Comparison of ENCODE assay signal across 11 mouse cellular contexts in genomic region chr3:131511616-131512015, GRCm38 (mm10). TPM values are rescaled to one million over a fixed set of nuclear protein-coding genes. Genes with fewer than 3 reads are reported as not detected.
A peak's percentile ranks its signal among the peaks of the same experiment; 100 is the strongest.
DNase-seq lines count a peak whose midpoint lies in the region; ATAC-seq and TF ChIP-seq lines count a peak whose summit lies in the region.
"Had no signal": no experiment of that assay in that cellular context is flagged by ENCODE, and none has a peak within 500 bp of the region (broad histone marks: within the 10 kb centered on the region; RNA-seq: fewer than 3 reads in every experiment).

No protein-coding gene starts in this region.

- no peaks in the 10 kb centered on the region for H3K36me3 ChIP-seq in intestine, embryonic 15.5 days
- no peaks in the 10 kb centered on the region for H3K36me3 ChIP-seq in intestine, embryonic 16.5 days (ENCODE audit: control insufficient read depth, insufficient read depth, low read length)
- H3K36me3 ChIP-seq in liver, postnatal 0 days (replicated peaks; ENCODE audit: insufficient read depth, low read length), result no peaks in the 10 kb centered on the region
- H3K36me3 ChIP-seq in liver, embryonic 12.5 days, result no peaks in the 10 kb centered on the region
- no peaks in the 10 kb centered on the region for H3K36me3 ChIP-seq in intestine, postnatal 0 days (ENCODE audit: control insufficient read depth, insufficient read depth)
- H3K36me3 ChIP-seq: limb, embryonic 10.5 days had no signal

- no peaks in the 10 kb centered on the region for H3K9me3 ChIP-seq in intestine, embryonic 15.5 days
- no peaks in the 10 kb centered on the region for H3K9me3 ChIP-seq in intestine, embryonic 16.5 days (ENCODE audit: control insufficient read depth, low read length)
- no peaks in the 10 kb centered on the region for H3K9me3 ChIP-seq in liver, postnatal 0 days (ENCODE audit: low read length)
- H3K9me3 ChIP-seq in liver, embryonic 12.5 days (replicated peaks), result no peaks in the 10 kb centered on the region
- no peaks in the 10 kb centered on the region for H3K9me3 ChIP-seq in intestine, postnatal 0 days (ENCODE audit: control insufficient read depth)
- H3K9me3 ChIP-seq: limb, embryonic 10.5 days had no signal

- TF ChIP-seq CTCF in liver, postnatal 0 days (IDR thresholded peaks at IDR 0.05; ENCODE audit: low read depth), result peak; percentile 33
- peak; percentile 64 for TF ChIP-seq CTCF in intestine, postnatal 0 days (IDR thresholded peaks at IDR 0.05; ENCODE audit: low read depth)

- TF ChIP-seq EP300 in liver, postnatal 0 days (IDR thresholded peaks at IDR 0.05; ENCODE audit: low read depth), result no peak

- DNase-seq in liver, postnatal 0 days, result no peak
- DNase-seq in adrenal gland, postnatal 14 days, result peak; percentile 42
- DNase-seq: cerebellum, adult 8-10 months; lung, postnatal 36 days; thymus, postnatal 14 days had no signal

- WGBS in intestine, embryonic 15.5 days, result 64% methylated on average over 8 of the region's 8 CpGs
- 61% methylated on average over 8 of the region's 8 CpGs for WGBS in intestine, embryonic 16.5 days
- WGBS in liver, postnatal 0 days (ENCODE audit: insufficient replicate concordance), result 61% methylated on average over 8 of the region's 8 CpGs
- WGBS in liver, embryonic 12.5 days (ENCODE audit: insufficient replicate concordance), result 63% methylated on average over 8 of the region's 8 CpGs
- WGBS in intestine, postnatal 0 days, result 59% methylated on average over 8 of the region's 8 CpGs

- peak; percentile 47 for ATAC-seq in intestine, embryonic 15.5 days
- ATAC-seq in intestine, embryonic 16.5 days, result no peak
- ATAC-seq in liver, postnatal 0 days, result no peak
- no peak for ATAC-seq in liver, embryonic 12.5 days
- ATAC-seq in intestine, postnatal 0 days, result no peak
- ATAC-seq in monocyte, adult 5-6 weeks (replicated peaks; ENCODE audit: insufficient number of reproducible peaks, low FRiP score, low TSS enrichment, poor library complexity, severe bottlenecking), result no peak

- no peaks in the 10 kb centered on the region for H3K4me1 ChIP-seq in intestine, embryonic 15.5 days (replicated peaks)
- no peaks in the 10 kb centered on the region for H3K4me1 ChIP-seq in intestine, embryonic 16.5 days (ENCODE audit: control insufficient read depth, insufficient read depth, low read length)
- H3K4me1 ChIP-seq in liver, postnatal 0 days (ENCODE audit: insufficient read depth), result no peaks in the 10 kb centered on the region
- no peaks in the 10 kb centered on the region for H3K4me1 ChIP-seq in liver, embryonic 12.5 days
- H3K4me1 ChIP-seq in intestine, postnatal 0 days (replicated peaks; ENCODE audit: control insufficient read depth, insufficient read depth, low read length), result peaks cover 3% of the 10 kb centered on the region; the same call in 1 of the 2 replicates
- H3K4me1 ChIP-seq: limb, embryonic 10.5 days had no signal

- no peak overlapping the region for H3K4me2 ChIP-seq in intestine, embryonic 15.5 days (replicated peaks)
- no peak overlapping the region for H3K4me2 ChIP-seq in intestine, embryonic 16.5 days (ENCODE audit: low read depth, low read length)
- H3K4me2 ChIP-seq in liver, postnatal 0 days (ENCODE audit: low read depth, low read length), result no peak overlapping the region
- H3K4me2 ChIP-seq in liver, embryonic 12.5 days, result no peak overlapping the region
- no peak overlapping the region for H3K4me2 ChIP-seq in intestine, postnatal 0 days (replicated peaks; ENCODE audit: low read depth)

- H3K27me3 ChIP-seq in intestine, embryonic 15.5 days (replicated peaks), result no peaks in the 10 kb centered on the region
- H3K27me3 ChIP-seq in intestine, embryonic 16.5 days (replicated peaks; ENCODE audit: control insufficient read depth, insufficient read depth, low read length), result no peaks in the 10 kb centered on the region
- H3K27me3 ChIP-seq in liver, postnatal 0 days (ENCODE audit: insufficient read depth, low read length), result no peaks in the 10 kb centered on the region
- no peaks in the 10 kb centered on the region for H3K27me3 ChIP-seq in liver, embryonic 12.5 days (replicated peaks)
- H3K27me3 ChIP-seq in intestine, postnatal 0 days (replicated peaks; ENCODE audit: control insufficient read depth, insufficient read depth, low read length), result no peaks in the 10 kb centered on the region

- H3K9ac ChIP-seq in intestine, embryonic 15.5 days, result no peak overlapping the region
- no peak overlapping the region for H3K9ac ChIP-seq in intestine, embryonic 16.5 days (ENCODE audit: low read depth, low read length)
- no peak overlapping the region for H3K9ac ChIP-seq in liver, postnatal 0 days (replicated peaks)
- no peak overlapping the region for H3K9ac ChIP-seq in liver, embryonic 12.5 days
- H3K9ac ChIP-seq in intestine, postnatal 0 days (ENCODE audit: low read depth, low read length), result no peak overlapping the region

- H3K27ac ChIP-seq in intestine, embryonic 15.5 days, result no peak overlapping the region
- H3K27ac ChIP-seq in intestine, embryonic 16.5 days (ENCODE audit: low read length), result no peak overlapping the region
- no peak overlapping the region for H3K27ac ChIP-seq in liver, postnatal 0 days (ENCODE audit: low read depth)
- no peak overlapping the region for H3K27ac ChIP-seq in liver, embryonic 12.5 days
- no peak overlapping the region for H3K27ac ChIP-seq in intestine, postnatal 0 days (ENCODE audit: low read depth, low read length)
- H3K27ac ChIP-seq: limb, embryonic 10.5 days had no signal

- no peak overlapping the region for H3K4me3 ChIP-seq in intestine, embryonic 15.5 days (replicated peaks)
- H3K4me3 ChIP-seq in intestine, embryonic 16.5 days (ENCODE audit: low read length), result no peak overlapping the region
- no peak overlapping the region for H3K4me3 ChIP-seq in liver, postnatal 0 days (ENCODE audit: low read depth, low read length)
- no peak overlapping the region for H3K4me3 ChIP-seq in liver, embryonic 12.5 days
- H3K4me3 ChIP-seq in intestine, postnatal 0 days (ENCODE audit: low read depth, low read length), result no peak overlapping the region
- H3K4me3 ChIP-seq: limb, embryonic 10.5 days had no signal

RNA-seq across cellular contexts. Expression of gene Sgms2, which starts 20.4 kb away (rescaled TPM):
- polyA plus RNA-seq in intestine, embryonic 15.5 days (2015; fragmentation: Nextera tagmentation; extraction: Ambion mirVana), result 15.3 and 15.8 TPM in 2 replicates
- 18.4 and 19.9 TPM in 2 replicates for polyA plus RNA-seq in intestine, embryonic 16.5 days (2015; fragmentation: Nextera tagmentation; extraction: Ambion mirVana)
- 9.2 and 12.5 TPM in 2 replicates for polyA plus RNA-seq in liver, postnatal 0 days (2015; fragmentation: Nextera tagmentation; extraction: Ambion mirVana)
- polyA plus RNA-seq in liver, embryonic 12.5 days (2016; fragmentation: Nextera tagmentation; extraction: Ambion mirVana), result 2.0 and 2.3 TPM in 2 replicates
- total RNA-seq in adrenal gland, postnatal 14 days (2021), result 2.7 and 5.9 TPM in 2 replicates
- polyA plus RNA-seq in intestine, postnatal 0 days (2015; fragmentation: Nextera tagmentation; extraction: Ambion mirVana), result 37.9 and 39.1 TPM in 2 replicates
- total RNA-seq in monocyte, adult 5-6 weeks (2017), result 1.2 to 15.8 TPM (median 3.8 TPM) in 3 replicates

RNA-seq across cellular contexts. Expression of gene Papss1, which starts 53.0 kb away (rescaled TPM):
- 144 and 150 TPM in 2 replicates for polyA plus RNA-seq in intestine, embryonic 15.5 days (2015; fragmentation: Nextera tagmentation; extraction: Ambion mirVana)
- polyA plus RNA-seq in intestine, embryonic 16.5 days (2015; fragmentation: Nextera tagmentation; extraction: Ambion mirVana), result 177 and 186 TPM in 2 replicates
- 5.6 and 6.0 TPM in 2 replicates for polyA plus RNA-seq in liver, postnatal 0 days (2015; fragmentation: Nextera tagmentation; extraction: Ambion mirVana)
- polyA plus RNA-seq in liver, embryonic 12.5 days (2016; fragmentation: Nextera tagmentation; extraction: Ambion mirVana), result 14.4 and 15.1 TPM in 2 replicates
- total RNA-seq in adrenal gland, postnatal 14 days (2021), result 43.6 and 45.1 TPM in 2 replicates
- polyA plus RNA-seq in intestine, postnatal 0 days (2015; fragmentation: Nextera tagmentation; extraction: Ambion mirVana), result 150 and 168 TPM in 2 replicates
- 23.3 to 35.2 TPM (median 29.7 TPM) in 3 replicates for total RNA-seq in monocyte, adult 5-6 weeks (2017)
